Mouse (Mus musculus) midbrain, embryonic 11.5 days (tissue): ENCODE measurements at regions not wholly inside any gene's neighbourhood (a gene's known extent, or its start where the extent isn't known, plus 50 kb on each side); places are given as distances from the start of the nearest gene placed in this dataset.

Source experiments
- ATAC-seq: fragments of 200-750 bp; cut with Nextera tagmentation; 2 replicates; pipeline ENCODE4 v1.8.0; 2017; ENCODE audit warnings: moderate TSS enrichment, moderate library complexity; ENCODE audit not compliant: low FRiP score
- DNase-seq: peaks from one replicate; pipeline ENCODE4 v3.0.0; 2015; ENCODE audit warnings: low spot score; ENCODE audit errors: missing footprints
- H3K27ac ChIP-seq: fragments of 300-500 bp; sonication (generic); 2 replicates; pipeline ENCODE4 v1.5.1; 2014; ENCODE audit warnings: low read depth, low read length
- H3K27me3 ChIP-seq: fragments of 300-500 bp; sonication (generic); 2 replicates; pipeline ENCODE4 v1.6.1; 2014; ENCODE audit warnings: mild to moderate bottlenecking, low read length, moderate library complexity, mixed read lengths; ENCODE audit not compliant: control insufficient read depth, insufficient read depth
- H3K36me3 ChIP-seq: fragments of 300-500 bp; sonication (generic); 2 replicates; pipeline ENCODE4 v1.6.1; 2014; ENCODE audit warnings: mild to moderate bottlenecking, low read length, moderate library complexity, mixed read lengths; ENCODE audit not compliant: control insufficient read depth, insufficient read depth
- H3K4me1 ChIP-seq: fragments of 300-500 bp; sonication (generic); 2 replicates; pipeline ENCODE4 v1.6.1; 2014; ENCODE audit warnings: low read length; ENCODE audit not compliant: control insufficient read depth, insufficient read depth
- H3K4me2 ChIP-seq: fragments of 300-500 bp; sonication (generic); 2 replicates; pipeline ENCODE4 v1.6.1; 2014; ENCODE audit warnings: mild to moderate bottlenecking, moderate library complexity
- H3K4me3 ChIP-seq: fragments of 300-500 bp; sonication (generic); 2 replicates; pipeline ENCODE4 v1.5.1; 2014; ENCODE audit warnings: low read depth, low read length
- H3K9ac ChIP-seq: fragments of 300-500 bp; sonication (generic); 2 replicates; pipeline ENCODE4 v1.6.1; 2014; ENCODE audit warnings: low read length
- H3K9me3 ChIP-seq: fragments of 300-500 bp; sonication (generic); 2 replicates; pipeline ENCODE4 v1.6.1; 2016; ENCODE audit warnings: low read length; ENCODE audit not compliant: control insufficient read depth
- WGBS: fragments of 180-500 bp; shearing (Covaris S2); extraction: QIAGEN DNeasy Blood & Tissue Kit; methylation state at CpG from one replicate; pipeline ENCODE4 v1.1.7; 2014; 5-methylcytosine and 5-hydroxymethylcytosine counted together

- H3K4me1 ChIP-seq: no peaks in the 10 kb centered on the region
- H3K36me3 ChIP-seq: no peaks in the 10 kb centered on the region
- 50% methylated on average over 9 of the region's 9 CpGs for WGBS
- H3K9me3 ChIP-seq: no peaks in the 10 kb centered on the region
- no peak overlapping the region for H3K4me2 ChIP-seq
- ATAC-seq (no peak), DNase-seq (no peak)
- H3K9ac ChIP-seq: no peak overlapping the region
- no peaks in the 10 kb centered on the region for H3K27me3 ChIP-seq
- H3K27ac ChIP-seq: no peak overlapping the region
- no peak overlapping the region for H3K4me3 ChIP-seq
Measured at GRCm38 (mm10) chr13:37562141-37562540, 216.1 kb upstream of the Rreb1 start.

DNA sequence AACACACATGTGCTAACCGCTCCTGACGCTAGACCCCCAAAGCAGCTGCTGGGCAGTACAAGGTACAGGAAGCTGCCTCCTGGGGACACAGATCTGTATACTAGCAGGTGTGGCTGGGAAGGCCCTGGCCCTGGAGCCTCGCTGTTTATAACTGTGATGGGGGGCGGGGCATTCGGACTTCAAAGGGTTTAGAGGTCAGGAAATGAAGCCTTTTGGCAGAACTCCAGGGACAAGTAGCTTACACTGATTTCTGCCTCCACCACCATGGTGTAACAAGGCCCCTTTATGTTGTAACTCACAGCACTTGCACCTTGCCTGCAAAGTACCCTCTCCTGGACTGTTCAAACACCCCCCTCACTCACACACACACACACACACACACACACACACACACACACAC is 215.5 kb upstream of the Rreb1 start:
- no peaks in the 10 kb centered on the region for H3K27me3 ChIP-seq
- WGBS: 38% methylated on average over 5 of the region's 5 CpGs
- no peak overlapping the region for H3K4me3 ChIP-seq
- H3K36me3 ChIP-seq: no peaks in the 10 kb centered on the region
- no peak overlapping the region for H3K4me2 ChIP-seq
- no peak overlapping the region for H3K9ac ChIP-seq
- H3K4me1 ChIP-seq: no peaks in the 10 kb centered on the region
- no peak overlapping the region for H3K27ac ChIP-seq
- no peaks in the 10 kb centered on the region for H3K9me3 ChIP-seq
- DNase-seq (no peak), ATAC-seq (no peak)

DNA sequence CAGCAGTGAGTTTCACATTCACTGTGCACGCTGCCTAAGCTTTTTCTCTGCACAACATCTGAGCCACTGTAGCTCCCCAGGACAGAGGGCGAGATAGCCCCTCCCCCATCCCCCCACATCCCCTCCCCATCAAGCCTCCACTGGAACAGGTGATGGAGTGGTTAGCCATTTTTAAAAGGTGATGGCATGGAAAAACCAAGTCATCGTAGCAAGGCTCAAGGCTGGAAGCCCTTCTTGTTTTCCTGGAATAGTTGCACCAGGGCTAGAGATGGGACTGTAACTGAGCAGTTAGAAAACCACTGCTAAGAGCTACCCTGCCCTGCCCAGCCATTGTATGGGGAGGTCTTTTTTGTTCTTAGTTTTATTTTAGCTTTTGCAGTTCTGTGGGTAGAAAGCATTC is 209.1 kb upstream of the Rreb1 start:
- ATAC-seq (no peak), DNase-seq (no peak)
- 73% methylated on average over 3 of the region's 3 CpGs for WGBS

DNA sequence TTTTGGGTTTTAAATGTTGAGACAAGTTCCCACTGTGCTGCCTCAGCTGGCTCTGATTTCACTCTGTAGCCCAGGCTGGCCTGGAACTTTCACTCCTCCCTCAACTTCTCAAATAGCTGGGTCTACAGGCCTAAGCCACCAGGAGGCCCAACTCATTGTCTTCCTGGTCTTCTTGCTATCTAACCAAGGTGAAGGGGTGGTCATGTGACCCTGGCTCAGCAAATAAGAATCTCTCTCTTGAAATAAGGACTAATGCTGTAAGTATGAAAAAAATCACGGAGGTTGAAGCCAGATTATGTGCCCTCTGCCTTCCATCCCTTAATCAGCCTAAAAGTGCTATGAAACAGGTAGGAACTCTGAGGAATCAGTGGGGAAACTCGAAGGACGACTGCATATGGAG is 208.7 kb upstream of the Rreb1 start:
- no peaks in the 10 kb centered on the region for H3K36me3 ChIP-seq
- H3K9ac ChIP-seq: no peak overlapping the region
- no peaks in the 10 kb centered on the region for H3K27me3 ChIP-seq
- no peak for ATAC-seq
- no peak overlapping the region for H3K4me3 ChIP-seq
- no peaks in the 10 kb centered on the region for H3K9me3 ChIP-seq
- no peak overlapping the region for H3K4me2 ChIP-seq
- DNase-seq: no peak
- WGBS: 81% methylated on average over 3 of the region's 3 CpGs
- H3K4me1 ChIP-seq: no peaks in the 10 kb centered on the region
- no peak overlapping the region for H3K27ac ChIP-seq

More for the DNA sequence above, 209.1 kb upstream of the Rreb1 start:
- no peak overlapping the region for H3K4me3 ChIP-seq
- no peak overlapping the region for H3K9ac ChIP-seq
- H3K4me2 ChIP-seq: no peak overlapping the region
- no peaks in the 10 kb centered on the region for H3K9me3 ChIP-seq
- H3K4me1 ChIP-seq: no peaks in the 10 kb centered on the region
- no peaks in the 10 kb centered on the region for H3K36me3 ChIP-seq
- no peak overlapping the region for H3K27ac ChIP-seq
- H3K27me3 ChIP-seq: no peaks in the 10 kb centered on the region

DNA sequence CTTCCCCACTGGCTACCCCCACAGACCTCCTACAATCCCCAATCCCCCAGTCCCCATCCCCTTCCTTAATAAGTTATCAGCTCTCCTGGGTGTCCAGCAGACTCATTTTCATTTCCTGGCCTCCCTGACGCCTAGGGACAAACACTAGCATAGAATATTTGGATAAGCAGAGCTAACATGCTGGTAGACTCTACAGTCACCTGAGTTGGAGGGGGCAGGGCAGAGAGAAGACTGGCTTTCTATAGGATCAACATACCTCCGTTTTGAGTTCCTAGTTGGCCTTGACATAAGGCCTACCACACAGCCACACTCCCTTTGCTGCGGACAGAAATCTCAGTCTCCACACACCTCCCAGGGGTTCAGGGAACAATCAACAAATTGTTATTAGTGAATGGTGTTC is 205.2 kb upstream of the Rreb1 start:
- 63% methylated on average over 3 of the region's 3 CpGs for WGBS
- DNase-seq: no peak
- no peak for ATAC-seq
- Histone ChIP-seq H3K4me2 (no peak overlapping the region), H3K27me3 (no peaks in the 10 kb centered on the region), H3K9me3 (no peaks in the 10 kb centered on the region), H3K4me1 (no peaks in the 10 kb centered on the region), H3K36me3 (no peaks in the 10 kb centered on the region), H3K27ac (no peak overlapping the region), H3K9ac (no peak overlapping the region), H3K4me3 (no peak overlapping the region)

DNA sequence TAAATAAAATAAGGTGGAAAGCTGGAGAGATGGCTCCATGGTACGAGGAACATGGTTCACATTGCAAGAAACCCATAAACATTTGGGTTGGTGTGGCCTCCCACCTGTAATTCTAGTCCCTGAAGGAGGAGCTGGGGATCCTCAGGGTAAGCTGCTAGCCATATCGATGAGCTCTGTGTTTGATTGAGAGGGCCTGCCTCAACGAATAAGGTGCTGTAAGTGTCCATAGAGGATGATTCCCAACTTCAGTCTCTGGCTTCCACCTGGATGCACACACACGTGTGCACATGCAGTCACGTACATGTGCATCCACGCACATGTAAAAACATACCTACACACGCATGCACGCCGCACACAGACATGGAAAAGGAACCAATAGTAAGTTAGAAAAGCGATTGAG is 199.0 kb upstream of the Rreb1 start:
- no peak overlapping the region for H3K4me3 ChIP-seq
- ATAC-seq: no peak
- H3K9me3 ChIP-seq: no peaks in the 10 kb centered on the region
- H3K27ac ChIP-seq: no peak overlapping the region
- no peaks in the 10 kb centered on the region for H3K36me3 ChIP-seq
- no peak overlapping the region for H3K4me2 ChIP-seq
- H3K9ac ChIP-seq: no peak overlapping the region
- H3K27me3 ChIP-seq: no peaks in the 10 kb centered on the region
- peaks cover 3% of the 10 kb centered on the region; the same call in 1 of the 2 replicates for H3K4me1 ChIP-seq
- no peak for DNase-seq
- WGBS: 89% methylated on average over 10 of the region's 10 CpGs

- Histone ChIP-seq H3K9me3 (no peaks in the 10 kb centered on the region), H3K4me1 (peaks cover 3% of the 10 kb centered on the region; the same call in 1 of the 2 replicates), H3K27me3 (no peaks in the 10 kb centered on the region), H3K27ac (peak overlapping the region; percentile 45; the same call in 1 of the 2 replicates), H3K36me3 (no peaks in the 10 kb centered on the region), H3K4me2 (no peak overlapping the region), H3K9ac (0 out of 2 replicates have a peak overlapping the region, but pooled peaks have one; percentile 11), H3K4me3 (no peak overlapping the region)
- WGBS: 34% methylated on average over 11 of the region's 11 CpGs
- ATAC-seq (peak; percentile 73), DNase-seq (no peak)
Measured at GRCm38 (mm10) chr13:37579775-37580174, 198.4 kb upstream of the Rreb1 start.

GRCm38 (mm10) chr13:37580806-37581205 is 197.4 kb upstream of the Rreb1 start:
- Histone ChIP-seq H3K9me3 (no peaks in the 10 kb centered on the region), H3K27me3 (no peaks in the 10 kb centered on the region), H3K9ac (no peak overlapping the region), H3K4me1 (peaks cover 3% of the 10 kb centered on the region; the same call in 1 of the 2 replicates), H3K4me2 (no peak overlapping the region), H3K36me3 (no peaks in the 10 kb centered on the region), H3K4me3 (no peak overlapping the region), H3K27ac (no peak overlapping the region)
- 83% methylated on average over 2 of the region's 2 CpGs for WGBS
- DNase-seq (peak; percentile 39), ATAC-seq (no peak)

- H3K4me1 ChIP-seq: peaks cover 3% of the 10 kb centered on the region; the same call in 1 of the 2 replicates
- DNase-seq: peak; percentile 69
- no peak overlapping the region for H3K4me2 ChIP-seq
- no peak overlapping the region for H3K27ac ChIP-seq
- no peak for ATAC-seq
- H3K9me3 ChIP-seq: no peaks in the 10 kb centered on the region
- H3K36me3 ChIP-seq: no peaks in the 10 kb centered on the region
- no peak overlapping the region for H3K4me3 ChIP-seq
- H3K9ac ChIP-seq: no peak overlapping the region
- H3K27me3 ChIP-seq: no peaks in the 10 kb centered on the region
- 64% methylated on average over 6 of the region's 6 CpGs for WGBS
Measured at GRCm38 (mm10) chr13:37581374-37581773, 196.8 kb upstream of the Rreb1 start.

GRCm38 (mm10) chr13:37585476-37585875 is 192.7 kb upstream of the Rreb1 start:
- WGBS: 78% methylated on average over 5 of the region's 5 CpGs
- ATAC-seq: no peak

More at GRCm38 (mm10) chr13:37585476-37585875, 192.7 kb upstream of the Rreb1 start:
- Histone ChIP-seq H3K4me3 (no peak overlapping the region), H3K9ac (no peak overlapping the region), H3K4me2 (no peak overlapping the region), H3K9me3 (no peaks in the 10 kb centered on the region), H3K36me3 (no peaks in the 10 kb centered on the region), H3K27ac (no peak overlapping the region), H3K27me3 (no peaks in the 10 kb centered on the region), H3K4me1 (no peaks in the 10 kb centered on the region)
- peak; percentile 73 for DNase-seq
